Mouse (Mus musculus) sigmoid colon, adult 10 weeks (tissue): ENCODE data around the gene Pdp2. TPM values are rescaled to one million over a fixed set of nuclear protein-coding genes. Genes with fewer than 3 reads are reported as not detected.

ENCODE experiments used
- polyA plus RNA-seq: library from polyadenylated mRNA; stranded (reverse); fragments of 350-450 nt; fragmentation: Illumina TruSeq; extraction: RNeasy Lipid Tissue Mini Kit (QIAGEN cat#74804); gene quantifications from one replicate; pipeline ENCODE4 v1.2.3, GENCODE M21; 2014; ENCODE audit warnings: low read depth, low replicate concordance

Gene Pdp2
- 34.7 TPM for polyA plus RNA-seq

GRCm38 (mm10) chr8:104591133-104591834, at the start of gene Pdp2:
TSS of gene Pdp2 (plus strand) at chr8:104591451.

GRCm38 (mm10) chr8:104624161-104624560, 32.9 kb downstream of the Pdp2 start, which contains the start of gene Cdh16:
TSS of gene Cdh16 (minus strand) at chr8:104624396.

DNA sequence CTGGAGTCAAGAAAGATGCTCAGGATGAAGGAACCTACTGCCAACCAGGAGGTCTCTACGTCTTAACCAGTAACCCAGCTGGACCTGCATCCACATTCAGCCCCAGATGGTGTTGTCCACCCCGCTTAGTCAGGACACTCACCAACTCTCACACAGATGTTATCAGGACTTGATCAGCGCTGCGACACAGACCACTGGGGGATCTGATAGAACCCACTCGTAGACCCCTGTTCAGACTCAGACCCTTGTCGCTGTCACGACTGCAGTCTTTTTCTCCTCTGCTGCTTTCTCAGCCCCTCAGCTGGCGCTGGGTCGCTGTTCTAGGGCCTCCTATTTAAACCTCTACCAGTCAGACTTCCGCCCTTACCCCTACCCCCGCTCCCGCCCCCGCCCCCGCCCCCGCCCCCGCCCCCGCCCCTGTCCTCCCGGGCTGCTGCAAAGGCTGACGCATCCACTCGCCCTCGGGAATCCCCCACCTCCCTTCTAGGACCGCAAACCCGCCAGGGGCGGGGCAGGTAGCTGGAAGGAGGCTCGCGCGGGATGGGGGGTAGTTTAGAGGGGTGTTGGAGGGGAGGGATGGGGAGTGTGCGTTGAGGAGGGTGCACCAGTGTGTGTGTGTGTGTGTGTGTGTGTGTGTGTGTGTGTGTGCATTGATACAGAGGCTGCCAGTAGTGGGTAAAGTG, 39.9 kb downstream of the Pdp2 start, which contains the start of gene Rrad:
TSS of gene Rrad (minus strand) at position 347 of the 683 bp plus-strand sequence.

GRCm38 (mm10) chr8:104641426-104642323, 50.4 kb downstream of the Pdp2 start, which contains the start of gene Ciao2b:
TSS of gene Ciao2b (minus strand) at chr8:104641965.

Other genes with a start within 250 kb of the Pdp2 start
- 145 TPM for gene Cmtm4, start 195.6 kb upstream of the Pdp2 start, polyA plus RNA-seq
- 172 TPM for gene Dync1li2, start 148.4 kb upstream of the Pdp2 start, polyA plus RNA-seq
- 1.2 TPM for gene Terb1, start 81.5 kb upstream of the Pdp2 start, polyA plus RNA-seq
- 316 TPM for gene Nae1, start 56.8 kb upstream of the Pdp2 start, polyA plus RNA-seq
- gene Car7, start 56.8 kb upstream of the Pdp2 start, polyA plus RNA-seq, result 0.66 TPM
- not detected for gene Cdh16, start 32.9 kb downstream of the Pdp2 start, polyA plus RNA-seq
- 0.28 TPM for gene Rrad, start 39.9 kb downstream of the Pdp2 start, polyA plus RNA-seq
- gene Ciao2b, start 50.5 kb downstream of the Pdp2 start, polyA plus RNA-seq, result 2.9 TPM
- 65.7 TPM for gene Ces2a, start 142.6 kb downstream of the Pdp2 start, polyA plus RNA-seq
- 13.4 TPM for gene Ces2b, start 240.1 kb downstream of the Pdp2 start, polyA plus RNA-seq